Mouse (Mus musculus): ENCODE results near the gene Pkn1.

The Pkn1 gene

DNA sequence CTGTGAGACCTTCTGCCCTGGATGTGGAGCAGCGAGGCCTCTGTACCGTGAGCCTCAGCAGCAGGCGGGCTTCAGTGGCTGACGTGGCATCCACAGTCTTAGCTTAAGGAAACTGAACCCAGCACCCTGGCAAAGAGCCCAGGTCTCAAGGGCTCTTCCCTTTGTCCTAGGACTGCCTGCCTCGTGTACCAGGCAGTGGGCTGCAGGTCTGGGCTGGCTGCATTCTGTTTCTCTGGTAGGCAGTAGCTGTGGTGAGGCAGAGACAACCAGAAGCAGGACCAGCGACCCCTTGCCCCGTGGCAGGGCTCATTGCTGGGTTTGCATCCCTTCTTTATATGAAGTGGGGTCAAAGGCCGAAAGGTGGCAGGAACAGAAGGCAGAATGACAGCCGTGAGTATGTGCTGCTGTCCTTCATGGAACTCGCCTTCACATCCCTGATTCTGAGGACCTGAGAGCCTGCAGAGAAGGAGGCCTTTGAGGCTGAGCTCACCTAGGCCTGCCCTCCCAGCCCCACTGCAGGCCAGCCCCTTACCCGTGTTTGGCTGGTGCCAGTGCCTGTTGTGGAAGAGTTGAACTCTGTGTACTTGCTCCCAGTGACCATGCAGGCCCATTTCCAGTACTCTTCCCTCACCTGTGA lies 24.6 kb upstream of the Pkn1 start:
- DNase-seq: no peak

DNA sequence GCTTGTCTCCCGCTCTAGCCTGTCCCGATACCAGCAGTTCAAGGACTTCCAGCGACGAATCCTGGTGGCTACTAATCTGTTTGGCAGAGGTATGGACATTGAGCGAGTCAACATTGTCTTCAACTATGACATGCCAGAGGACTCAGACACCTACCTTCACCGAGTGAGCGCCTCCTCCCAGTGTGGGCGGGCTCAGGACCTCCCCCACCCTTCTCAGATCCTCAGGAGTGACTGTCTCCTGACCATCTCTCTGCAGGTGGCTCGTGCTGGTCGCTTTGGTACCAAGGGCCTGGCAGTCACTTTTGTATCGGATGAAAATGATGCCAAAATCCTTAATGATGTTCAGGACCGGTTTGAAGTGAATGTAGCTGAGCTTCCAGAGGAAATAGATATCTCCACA lies 23.7 kb upstream of the Pkn1 start:
- DNase-seq: no peak

GRCm38 (mm10) chr8:83721405-83722025 lies 22.5 kb upstream of the Pkn1 start:
- DNase-seq: no peak

- no peak for DNase-seq
Observed at GRCm38 (mm10) chr8:83719693-83720092, 20.7 kb upstream of the Pkn1 start.

DNA sequence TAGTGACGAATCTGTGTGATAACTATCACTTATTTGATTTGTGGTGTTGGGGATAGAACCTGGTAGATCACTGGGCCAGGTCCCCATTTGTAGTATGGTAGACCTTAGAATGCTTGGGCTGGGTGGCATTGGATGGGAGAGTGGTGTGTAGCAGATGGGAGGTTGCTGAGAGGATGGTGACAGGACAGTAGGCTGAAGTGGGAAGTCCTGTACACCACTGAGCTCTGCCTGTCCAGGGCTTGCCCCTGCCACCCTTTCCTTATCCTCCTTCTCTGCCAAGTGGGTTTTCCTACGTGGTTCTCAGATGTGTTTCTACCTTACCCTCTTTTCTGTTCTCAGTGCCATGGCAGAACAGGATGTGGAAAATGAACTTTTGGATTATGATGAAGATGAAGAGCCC lies 20.1 kb upstream of the Pkn1 start:
- no peak for DNase-seq

DNA sequence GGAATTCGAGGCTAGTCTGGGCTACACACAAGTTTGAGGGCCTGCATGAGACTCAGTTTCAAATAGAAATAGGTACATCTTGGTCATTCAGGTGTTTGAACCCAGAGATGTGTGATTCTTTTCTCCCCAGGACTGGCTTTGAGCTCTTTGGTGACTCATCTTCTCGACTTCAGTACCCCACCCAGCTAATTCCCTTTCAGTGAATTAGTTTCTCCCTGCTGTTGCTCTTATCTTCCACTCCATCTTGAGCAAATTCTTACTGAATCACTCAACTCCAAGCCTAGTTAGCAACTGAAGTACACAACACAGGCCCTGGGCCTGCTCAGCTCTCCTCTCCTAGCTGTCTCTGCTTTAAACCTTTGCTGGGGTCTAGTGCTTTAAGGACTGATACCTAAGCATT lies 17.6 kb upstream of the Pkn1 start:
- no peak for DNase-seq

DNA sequence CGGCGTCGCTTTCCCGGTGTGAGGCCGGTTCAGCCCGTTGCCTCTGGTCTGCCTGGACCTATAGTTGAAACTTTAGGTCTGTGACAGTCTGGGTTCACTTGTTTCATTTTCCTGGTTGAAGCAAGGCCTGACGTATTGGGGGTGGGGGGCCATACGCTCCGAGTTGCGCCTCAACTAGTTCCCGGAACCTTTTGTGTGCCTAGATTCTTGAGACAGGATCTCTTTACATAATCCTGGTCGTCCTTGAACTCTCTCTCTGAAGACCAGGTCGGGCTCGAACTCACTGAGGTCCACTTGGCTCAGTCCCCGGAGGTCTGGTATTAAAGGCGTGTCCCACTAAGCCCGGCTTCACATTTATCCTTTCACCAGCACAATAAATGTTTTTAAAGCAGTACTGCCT lies 16.8 kb upstream of the Pkn1 start:
- DNase-seq: no peak

- DNase-seq: peak; percentile 98
Observed at GRCm38 (mm10) chr8:83715031-83715690, 16.2 kb upstream of the Pkn1 start, which contains the start of gene Ddx39. Gene Ddx39, plus strand, starts transcription at chr8:83715177.

- DNase-seq: no peak
Observed at GRCm38 (mm10) chr8:83714676-83715030, 15.7 kb upstream of the Pkn1 start.

DNA sequence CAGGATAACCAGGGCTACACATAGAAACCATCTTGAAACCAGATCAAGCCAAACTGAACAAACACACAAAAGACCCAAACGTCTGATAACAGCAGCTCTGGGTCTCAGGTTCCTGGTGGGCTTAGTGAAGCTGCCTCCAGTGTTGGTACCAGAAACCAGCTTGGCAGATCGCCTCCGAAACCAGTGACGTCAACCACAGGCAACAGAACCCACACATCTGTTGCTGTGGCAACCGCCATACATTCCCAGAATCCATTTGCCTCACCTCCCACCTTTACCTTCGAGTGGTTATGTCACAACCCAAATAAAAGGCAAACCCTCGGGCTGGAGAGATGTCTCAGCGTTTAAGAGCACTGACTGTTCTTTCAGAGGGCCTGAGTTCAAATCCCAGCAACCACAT lies 8.6 kb upstream of the Pkn1 start:
- DNase-seq: no peak

DNA sequence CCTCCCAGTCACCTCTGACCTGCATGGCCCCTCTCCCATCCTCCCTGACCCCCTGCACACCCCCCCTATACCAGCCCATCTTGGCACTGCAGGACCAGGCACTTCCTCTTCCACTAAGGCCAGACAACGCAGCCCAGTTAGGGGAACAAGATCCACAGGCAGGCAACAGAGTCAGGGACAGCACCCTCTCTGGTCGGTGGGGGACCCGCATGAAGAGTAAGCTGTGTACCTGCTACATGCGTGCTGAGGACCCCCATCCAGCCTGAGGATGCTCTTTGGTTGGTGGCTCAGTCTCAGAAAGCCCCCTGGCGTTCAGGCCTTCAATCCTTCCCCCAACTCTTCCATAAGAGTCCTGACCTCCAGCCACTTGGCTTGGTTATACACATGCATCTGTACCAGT lies 7.4 kb upstream of the Pkn1 start:
- DNase-seq: no peak

DNA sequence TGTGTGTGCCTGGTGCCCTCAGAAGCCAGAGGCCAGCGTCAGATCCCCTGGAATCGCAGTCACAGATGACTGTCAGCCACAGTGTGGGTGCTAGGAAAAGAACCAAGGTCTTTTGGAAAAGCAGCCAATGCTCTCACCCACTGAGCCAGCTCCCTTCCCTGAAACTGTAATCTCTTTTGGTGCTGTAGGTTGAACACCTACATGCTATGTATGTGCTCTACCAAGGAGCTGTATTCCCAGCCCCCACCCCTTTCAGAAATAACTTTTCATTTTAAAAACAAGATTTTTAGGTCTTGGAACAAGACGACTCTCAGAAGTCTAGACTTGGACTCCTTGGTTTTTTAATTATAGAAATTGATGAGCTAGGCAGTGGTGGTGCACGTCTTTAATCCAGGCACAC lies 4.4 kb upstream of the Pkn1 start:
- no peak for DNase-seq

DNA sequence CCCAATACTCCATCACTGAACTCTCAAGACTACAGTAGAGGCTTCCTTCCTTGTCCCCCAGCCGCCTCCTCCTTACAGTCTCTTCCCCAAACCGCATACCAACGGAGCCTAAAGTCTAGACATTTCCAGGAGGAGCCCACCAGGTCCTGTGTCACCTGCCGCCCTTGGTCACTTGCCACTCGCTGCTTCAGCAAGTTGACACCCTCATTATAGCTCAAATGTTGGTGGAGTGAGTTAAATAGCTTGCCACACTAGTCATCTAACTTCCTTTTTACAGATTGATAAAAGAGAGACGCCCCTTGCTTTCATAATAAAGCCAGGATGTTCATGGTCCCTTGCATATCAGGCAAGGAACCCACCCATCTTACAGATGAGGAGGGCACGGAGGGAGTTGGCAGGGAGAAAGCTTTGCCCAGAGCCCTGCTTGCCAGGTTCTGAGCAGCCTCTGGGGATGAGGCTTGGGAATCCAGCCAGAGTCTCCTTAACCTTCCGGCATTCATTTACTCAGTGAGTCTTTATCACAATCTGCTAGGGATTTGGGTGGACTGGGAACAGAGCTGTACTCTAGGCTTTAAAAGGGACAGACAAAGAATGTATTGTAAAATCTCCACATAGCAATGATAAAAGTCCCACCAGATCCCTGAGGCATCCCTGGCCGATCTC lies 1.6 kb upstream of the Pkn1 start:
- no peak for DNase-seq

GRCm38 (mm10) chr8:83699566-83699965 lies 587 bp upstream of the Pkn1 start:
- DNase-seq: no peak

- peak; percentile 77 for DNase-seq
Observed at GRCm38 (mm10) chr8:83698291-83698660, 703 bp downstream of the Pkn1 start.

GRCm38 (mm10) chr8:83697374-83698220 lies 1.4 kb downstream of the Pkn1 start:
- peak; percentile 42 for DNase-seq

DNA sequence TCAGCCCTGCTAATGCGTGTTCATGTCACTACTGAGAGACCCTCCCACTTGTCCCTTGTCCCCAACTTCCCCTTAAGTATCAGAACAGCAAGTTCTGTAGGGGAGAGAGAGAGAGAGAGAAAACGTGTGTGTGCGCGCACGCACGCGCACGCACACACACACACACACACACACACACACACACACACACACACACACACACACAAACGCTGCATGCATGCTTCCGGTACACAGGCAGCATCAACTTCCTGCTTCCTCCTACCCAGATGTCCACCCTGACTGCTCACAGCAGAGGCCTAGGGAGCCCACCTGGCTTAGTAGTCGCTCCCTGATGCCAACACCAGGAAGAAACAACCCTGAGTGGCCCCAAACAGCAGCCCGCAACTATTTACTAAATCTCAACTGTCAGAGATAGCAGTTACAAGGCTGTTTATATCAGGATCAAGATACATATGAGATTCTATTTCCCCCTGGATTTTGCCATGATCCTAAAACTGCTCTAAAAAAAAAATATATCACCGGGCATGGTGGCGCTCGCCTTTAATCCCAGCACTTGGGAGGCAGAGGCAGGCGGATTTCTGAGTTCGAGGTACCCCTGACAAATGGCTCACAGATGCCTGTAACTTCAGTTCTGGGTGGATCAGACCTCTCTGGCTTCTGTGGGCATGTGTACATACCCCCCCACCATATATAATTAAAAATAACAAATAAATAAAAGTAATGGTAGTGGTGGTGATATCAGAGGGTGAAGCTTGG lies 3.5 kb downstream of the Pkn1 start:
- DNase-seq: no peak

GRCm38 (mm10) chr8:83694369-83695160 lies 4.4 kb downstream of the Pkn1 start:
- no peak for DNase-seq

DNA sequence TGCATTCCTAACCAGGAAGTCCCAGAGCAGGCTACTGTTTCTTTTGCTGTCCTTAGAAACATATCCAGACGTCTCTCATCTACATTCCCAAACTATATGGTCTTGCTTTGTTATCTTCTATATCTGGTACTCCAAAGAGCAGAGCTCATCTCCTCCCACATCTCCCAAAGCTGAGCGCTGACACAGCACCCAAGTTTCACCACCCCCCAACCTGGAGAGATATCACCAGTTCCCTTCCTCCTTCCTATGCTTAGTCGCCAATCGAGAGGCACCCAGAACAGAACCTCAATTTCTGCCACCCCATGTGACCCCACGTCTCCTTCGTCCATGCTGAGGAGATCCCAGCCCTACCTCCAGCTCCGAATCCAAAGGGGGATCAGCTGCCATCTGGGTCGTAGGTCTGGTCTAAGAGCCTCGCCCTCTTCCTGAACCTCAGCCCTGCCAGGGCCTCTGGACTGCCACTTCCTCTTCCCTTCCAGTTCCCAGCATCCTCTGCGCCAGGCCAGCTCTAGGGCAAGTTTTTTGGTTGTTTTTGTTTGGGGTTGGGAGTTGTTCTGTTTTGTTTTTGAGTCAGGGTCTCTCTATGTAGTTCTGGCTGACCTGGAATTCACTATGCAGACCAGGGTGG lies 5.3 kb downstream of the Pkn1 start:
- DNase-seq: no peak

GRCm38 (mm10) chr8:83689264-83689663 lies 9.7 kb downstream of the Pkn1 start:
- no peak for DNase-seq

DNA sequence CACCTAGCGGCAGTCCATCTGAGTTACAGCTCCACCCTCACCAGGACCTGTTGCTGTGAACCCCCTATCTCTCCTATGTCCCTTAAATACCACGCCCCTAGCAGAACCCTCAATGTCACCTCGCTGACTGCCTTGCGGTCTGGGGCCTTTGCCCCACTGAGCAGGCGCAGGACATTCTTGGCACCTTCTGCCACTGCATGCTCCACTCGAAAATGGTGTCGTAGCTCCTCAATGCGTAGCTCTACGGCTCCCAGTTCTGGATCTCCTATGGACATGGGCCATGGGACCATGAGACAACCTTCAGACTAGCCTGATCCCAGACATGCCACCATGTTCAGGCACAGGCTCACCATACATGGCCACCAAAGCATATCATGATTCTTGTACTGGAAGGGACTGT lies 14.5 kb downstream of the Pkn1 start:
- no peak for DNase-seq
